Mouse (Mus musculus) MEL (cell line): Measurements from ENCODE around the gene E130208F15Rik. TPM values are rescaled to one million over a fixed set of nuclear protein-coding genes. Genes with fewer than 3 reads are reported as not detected.

Experiments
- DNase-seq: peaks from one replicate; pipeline ENCODE4 v3.0.0; 2011; ENCODE audit warnings: low read depth, low spot score
- H3K27ac ChIP-seq: 2 replicates; pipeline ENCODE4 v1.5.1; 2012; ENCODE audit warnings: low read depth, mild to moderate bottlenecking, control low read depth, low read length, moderate library complexity; ENCODE audit not compliant: control insufficient read depth
- H3K27me3 ChIP-seq, 2 experiments: fragments of 150-350 bp in 1 of 2; sonication (generic) in 1 of 2; 2 replicates each; pipeline ENCODE4 v1.6.1; 2012; ENCODE audit warnings: low read length in 2 of 2, mild to moderate bottlenecking in 2 of 2, improper control_type of control experiment in 1 of 2, moderate library complexity in 1 of 2; ENCODE audit not compliant: insufficient read depth in 2 of 2, control insufficient read depth in 1 of 2
- H3K36me3 ChIP-seq, 2 experiments: 2 replicates each; pipeline ENCODE4 v1.6.1; 2012 to 2014; ENCODE audit warnings: low read length in 2 of 2, improper control_type of control experiment in 1 of 2, inconsistent platforms in 1 of 2, mild to moderate bottlenecking in 1 of 2; ENCODE audit not compliant: insufficient read depth in 2 of 2, control insufficient read depth in 1 of 2
- H3K4me1 ChIP-seq, 2 experiments: fragments of 150-350 bp in 1 of 2; sonication (generic) in 1 of 2; 2 replicates each; pipeline ENCODE4 v1.6.1; 2012; ENCODE audit warnings: low read length in 2 of 2, improper control_type of control experiment in 1 of 2, mild to moderate bottlenecking in 1 of 2; ENCODE audit not compliant: insufficient read depth in 2 of 2, control insufficient read depth in 1 of 2
- H3K4me3 ChIP-seq, 2 experiments: fragments of 150-350 bp in 1 of 2; sonication (generic) in 1 of 2; 2 replicates each; pipeline ENCODE4 v1.5.1; 2012; ENCODE audit warnings: low read depth in 2 of 2, low read length in 2 of 2, mild to moderate bottlenecking in 2 of 2, moderate library complexity in 2 of 2, control low read depth in 1 of 2, improper control_type of control experiment in 1 of 2; ENCODE audit not compliant: control insufficient read depth in 1 of 2, insufficient read depth in 1 of 2
- H3K79me2 ChIP-seq: 2 replicates; pipeline ENCODE4 v1.6.1; 2012; ENCODE audit warnings: mild to moderate bottlenecking, low read length, moderate library complexity; ENCODE audit not compliant: control insufficient read depth, poor library complexity, insufficient read depth
- H3K9ac ChIP-seq: 2 replicates; pipeline ENCODE4 v1.6.1; 2012; ENCODE audit warnings: low read depth, mild to moderate bottlenecking, control low read depth, low read length, moderate library complexity; ENCODE audit not compliant: control insufficient read depth, poor library complexity, severe bottlenecking
- H3K9me3 ChIP-seq: fragments of 150-350 bp; sonication (generic); replicated peaks from 2 replicates; pipeline ENCODE4 v1.6.1; 2012; ENCODE audit warnings: mild to moderate bottlenecking, low read length, improper control_type of control experiment, moderate library complexity; ENCODE audit not compliant: insufficient read depth
- BHLHE40 ChIP-seq: IDR thresholded peaks from 2 replicates; pipeline ENCODE4 v1.6.1; 2012; ENCODE audit warnings: low read depth, mild to moderate bottlenecking, inconsistent platforms, low read length, improper control_type of control experiment, borderline replicate concordance
- CHD1 ChIP-seq: IDR thresholded peaks from 2 replicates; pipeline ENCODE4 v1.6.1; 2012; ENCODE audit warnings: low read depth, mild to moderate bottlenecking, inconsistent platforms, low read length, improper control_type of control experiment
- CTCF ChIP-seq, 3 experiments: IDR thresholded peaks in 2 of 3; conservative IDR thresholded peaks in 1 of 3; 2 replicates each; pipeline ENCODE4 v1.5.1; 2011 to 2012; ENCODE audit warnings: low read length in 3 of 3, low read depth in 2 of 3, mild to moderate bottlenecking in 2 of 3, improper control_type of control experiment in 1 of 3, inconsistent platforms in 1 of 3, mixed read lengths in 1 of 3, moderate library complexity in 1 of 3; ENCODE audit not compliant: control insufficient read depth in 1 of 3, insufficient read depth in 1 of 3, poor library complexity in 1 of 3, severe bottlenecking in 1 of 3
- ELF1 ChIP-seq: IDR thresholded peaks from 2 replicates; pipeline ENCODE4 v1.6.1; 2014; ENCODE audit warnings: low read depth, mild to moderate bottlenecking, inconsistent platforms, low read length, improper control_type of control experiment, moderate library complexity
- EP300 ChIP-seq, 2 experiments: IDR thresholded peaks; 2 replicates each; pipeline ENCODE4 v1.6.1; 2011; ENCODE audit warnings: improper control_type of control experiment in 2 of 2, low read length in 2 of 2, low read depth in 1 of 2, mild to moderate bottlenecking in 1 of 2
- ETS1 ChIP-seq: IDR thresholded peaks from 2 replicates; pipeline ENCODE4 v1.6.1; 2012; ENCODE audit warnings: low read depth, mild to moderate bottlenecking, inconsistent platforms, low read length, improper control_type of control experiment, moderate library complexity
- GABPA ChIP-seq: IDR thresholded peaks from 2 replicates; pipeline ENCODE4 v1.6.1; 2012; ENCODE audit warnings: low read depth, mild to moderate bottlenecking, inconsistent platforms, low read length, improper control_type of control experiment, moderate library complexity
- JUND ChIP-seq: IDR thresholded peaks from 2 replicates; pipeline ENCODE4 v1.6.1; 2011; ENCODE audit warnings: low read depth, mild to moderate bottlenecking, improper control_type of control experiment, low read length
- KAT2A ChIP-seq: conservative IDR thresholded peaks from 2 replicates; pipeline ENCODE4 v1.6.1; 2012; ENCODE audit warnings: low read depth, low read length, improper control_type of control experiment, inconsistent platforms
- MAX ChIP-seq: IDR thresholded peaks from 2 replicates; pipeline ENCODE4 v1.6.1; 2011; ENCODE audit warnings: low read length, improper control_type of control experiment
- MAZ ChIP-seq: IDR thresholded peaks from 2 replicates; pipeline ENCODE4 v1.6.1; 2012; ENCODE audit warnings: low read depth, mild to moderate bottlenecking, inconsistent platforms, low read length, improper control_type of control experiment
- MEF2A ChIP-seq: IDR thresholded peaks from 2 replicates; pipeline ENCODE4 v1.6.1; 2014; ENCODE audit warnings: low read depth, mild to moderate bottlenecking, inconsistent platforms, low read length, improper control_type of control experiment; ENCODE audit not compliant: poor library complexity, insufficient replicate concordance, severe bottlenecking; ENCODE audit errors: extremely low read depth
- MXI1 ChIP-seq: IDR thresholded peaks from 2 replicates; pipeline ENCODE4 v1.6.1; 2011; ENCODE audit warnings: mild to moderate bottlenecking, low read depth, low read length, improper control_type of control experiment
- MYB ChIP-seq: IDR thresholded peaks from 2 replicates; pipeline ENCODE4 v1.6.1; 2011; ENCODE audit warnings: mild to moderate bottlenecking, low read depth, low read length, improper control_type of control experiment
- MYC ChIP-seq: IDR thresholded peaks from 2 replicates; pipeline ENCODE4 v1.6.1; 2011; ENCODE audit warnings: low read depth, mild to moderate bottlenecking, low read length, improper control_type of control experiment, moderate library complexity
- NELFE ChIP-seq: IDR thresholded peaks from 2 replicates; pipeline ENCODE4 v1.6.1; 2011; ENCODE audit warnings: low read depth, low read length, improper control_type of control experiment
- NRF1 ChIP-seq: IDR thresholded peaks from 2 replicates; pipeline ENCODE4 v1.6.1; 2014; ENCODE audit warnings: low read depth, mild to moderate bottlenecking, inconsistent platforms, low read length, improper control_type of control experiment, moderate library complexity; ENCODE audit not compliant: poor library complexity, insufficient read depth, severe bottlenecking
- POLR2AphosphoS5 ChIP-seq: IDR thresholded peaks from 2 replicates; pipeline ENCODE4 v1.6.1; 2012; ENCODE audit warnings: low read depth, borderline replicate concordance, mild to moderate bottlenecking, inconsistent platforms, low read length, moderate library complexity, mixed read lengths
- RAD21 ChIP-seq: IDR thresholded peaks from 2 replicates; pipeline ENCODE4 v1.6.1; 2011; ENCODE audit warnings: mild to moderate bottlenecking, low read depth, low read length, improper control_type of control experiment
- RCOR1 ChIP-seq: IDR thresholded peaks from 2 replicates; pipeline ENCODE4 v1.6.1; 2012; ENCODE audit warnings: low read depth, mild to moderate bottlenecking, inconsistent platforms, low read length, improper control_type of control experiment
- SIN3A ChIP-seq: IDR thresholded peaks from 2 replicates; pipeline ENCODE4 v1.6.1; 2012; ENCODE audit warnings: low read length, improper control_type of control experiment, inconsistent platforms
- SMC3 ChIP-seq: IDR thresholded peaks from 2 replicates; pipeline ENCODE4 v1.6.1; 2011; ENCODE audit warnings: low read depth, low read length, improper control_type of control experiment
- TAL1 ChIP-seq: IDR thresholded peaks from 2 replicates; pipeline ENCODE4 v1.6.1; 2012; ENCODE audit warnings: mild to moderate bottlenecking, inconsistent platforms, low read length, moderate library complexity, mixed read lengths
- TBP ChIP-seq: IDR thresholded peaks from 2 replicates; pipeline ENCODE4 v1.8.0; 2011; ENCODE audit warnings: low read depth, low read length, improper control_type of control experiment
- TCF12 ChIP-seq: IDR thresholded peaks from 2 replicates; pipeline ENCODE4 v1.6.1; 2014; ENCODE audit warnings: low read depth, mild to moderate bottlenecking, inconsistent platforms, low read length, improper control_type of control experiment, moderate library complexity
- UBTF ChIP-seq: IDR thresholded peaks from 2 replicates; pipeline ENCODE4 v1.6.1; 2012; ENCODE audit warnings: low read depth, mild to moderate bottlenecking, inconsistent platforms, low read length, improper control_type of control experiment, moderate library complexity, borderline replicate concordance; ENCODE audit not compliant: insufficient read depth
- USF2 ChIP-seq, 2 experiments: IDR thresholded peaks; 2 replicates each; pipeline ENCODE4 v1.6.1; 2011 to 2012; ENCODE audit warnings: improper control_type of control experiment in 2 of 2, low read length in 2 of 2, borderline replicate concordance in 1 of 2, inconsistent platforms in 1 of 2, low read depth in 1 of 2, mild to moderate bottlenecking in 1 of 2; ENCODE audit not compliant: insufficient read depth in 1 of 2
- ZC3H11A ChIP-seq: IDR thresholded peaks from 2 replicates; pipeline ENCODE4 v1.6.1; 2012; ENCODE audit warnings: low read depth, mild to moderate bottlenecking, inconsistent platforms, low read length, improper control_type of control experiment
- ZNF384 ChIP-seq: IDR thresholded peaks from 2 replicates; pipeline ENCODE4 v1.6.1; 2012; ENCODE audit warnings: low read depth, mild to moderate bottlenecking, inconsistent platforms, low read length, improper control_type of control experiment
- polyA plus RNA-seq, 2 experiments: library from polyadenylated mRNA; stranded (reverse) in 1 of 2; unstranded in 1 of 2; fragments of >175 nt in 1 of 2; fragments of >200 nt in 1 of 2; gene quantifications; 2 replicates each; pipeline versions ENCODE4 v1.2.1 to v1.2.4; 2012; ENCODE audit warnings: low replicate concordance in 2 of 2, low read depth in 1 of 2; ENCODE audit not compliant: insufficient read length in 2 of 2, insufficient read depth in 1 of 2, missing spikeins in 1 of 2
- total RNA-seq: library from RNA; depleted of rRNA; stranded (reverse); fragments of 300-350 nt; gene quantifications from 2 replicates; pipeline ENCODE4 v1.2.3, GENCODE M21; 2012

The E130208F15Rik gene
- total and polyA plus RNA-seq, 3 experiments, result 0.96 to 3.2 TPM; not detected in 1

DNA sequence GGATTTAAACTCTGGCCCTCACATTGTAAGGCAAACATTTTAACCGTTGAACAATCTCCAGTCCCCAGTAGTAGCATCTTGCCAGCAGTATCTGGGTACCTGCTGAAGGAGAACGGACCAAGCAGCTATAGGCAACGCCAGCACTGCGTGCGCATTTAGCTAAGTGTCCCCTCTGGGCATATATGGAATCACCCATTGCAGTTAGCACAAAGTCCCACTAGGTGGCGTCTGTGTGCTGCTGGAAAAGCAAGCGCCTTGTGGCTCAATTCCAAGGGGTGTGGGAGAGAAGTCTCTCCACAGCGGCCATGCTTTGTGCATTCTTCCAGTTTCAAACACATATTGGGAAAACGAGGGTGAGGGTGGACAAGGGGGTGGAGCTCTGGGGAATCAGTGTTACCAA lies 14.8 kb downstream of the E130208F15Rik start:
- TF ChIP-seq GABPA, result no peak
- TF ChIP-seq NRF1, result peak; percentile 38; the same call in 1 of the 2 replicates
- TF ChIP-seq MAZ, result 0 out of 2 replicates have a peak, but pooled peaks have one; percentile 54
- no peak for TF ChIP-seq MAX
- TF ChIP-seq MYC, result 0 out of 2 replicates have a peak, but pooled peaks have one; percentile 26
- no peak for TF ChIP-seq TAL1
- no peak for TF ChIP-seq TBP
- TF ChIP-seq SIN3A, result peak; percentile 36; the same call in 1 of the 2 replicates
- no peak for TF ChIP-seq MEF2A
- peak; percentile 79 for TF ChIP-seq RAD21
- peak; percentile 84 for TF ChIP-seq SMC3
- TF ChIP-seq ZC3H11A, result peak; percentile 55
- no peak for TF ChIP-seq CHD1
- 0 out of 2 replicates have a peak, but pooled peaks have one; percentile 36 for TF ChIP-seq BHLHE40
- TF ChIP-seq MYB, result no peak
- peak; percentile 87 to 94 (median 91) for TF ChIP-seq CTCF (IDR thresholded peaks at IDR 0.05 in 2 of 3, conservative IDR thresholded peaks at IDR 0.05 in 1 of 3; ENCODE audit: control insufficient read depth in 1 of 3, insufficient read depth in 1 of 3, low read depth in 2 of 3, low read length in 3 of 3, poor library complexity in 1 of 3, severe bottlenecking in 1 of 3)
- no peak for TF ChIP-seq NELFE
- Histone ChIP-seq H3K36me3 (peaks cover 0 to 11% of the 10 kb centered on the region in 2 experiments; a peak in 2 of 4 replicates), H3K79me2 (no peaks in the 10 kb centered on the region), H3K4me1 (peaks cover 4 to 19% of the 10 kb centered on the region in 2 experiments; a peak in 3 of 4 replicates), H3K9me3 (no peaks in the 10 kb centered on the region), H3K27ac (no peak overlapping the region), H3K9ac (no peak overlapping the region), H3K27me3 (no peaks in the 10 kb centered on the region), H3K4me3 (no peak overlapping the region)
- DNase-seq, result peak; percentile 91

DNA sequence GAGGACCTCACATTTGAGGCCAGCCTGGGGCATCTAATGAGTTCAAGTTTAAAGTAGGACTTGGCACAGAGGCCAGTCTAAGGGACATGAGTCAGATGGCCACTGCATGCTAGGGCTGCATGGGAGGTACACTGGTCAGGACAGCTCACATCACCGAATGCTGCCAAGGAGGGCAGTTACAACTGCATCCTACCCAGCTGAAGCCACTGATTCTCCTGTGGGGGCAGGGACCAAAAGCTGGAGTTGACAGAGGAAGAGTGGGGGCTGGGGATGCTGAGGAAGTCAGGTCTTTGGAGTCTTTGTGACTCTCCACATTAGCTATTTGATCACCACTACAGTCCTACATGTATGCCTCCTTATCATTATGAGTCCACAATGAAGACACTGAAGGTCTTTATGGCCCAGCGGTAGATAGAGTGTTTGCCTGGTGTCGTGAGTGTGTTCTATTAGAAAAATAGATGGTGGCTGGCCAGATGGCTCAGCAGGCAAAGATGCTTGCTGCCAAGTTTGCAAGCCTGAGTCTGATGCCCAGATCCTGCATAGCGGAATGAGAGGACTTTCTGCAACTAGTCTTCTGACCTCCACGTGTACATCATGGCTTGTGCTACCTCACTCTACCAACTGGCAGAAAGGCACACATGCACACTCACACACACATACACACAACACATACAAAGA lies 18.0 kb downstream of the E130208F15Rik start:
- Histone ChIP-seq H3K36me3 (no peaks in the 10 kb centered on the region), H3K79me2 (no peaks in the 10 kb centered on the region), H3K27me3 (no peaks in the 10 kb centered on the region; a peak in 1 of 4 replicates), H3K4me1 (no peaks in the 10 kb centered on the region), H3K27ac (no peak overlapping the region), H3K9ac (no peak overlapping the region), H3K4me3 (no peak overlapping the region), H3K9me3 (no peaks in the 10 kb centered on the region)
- no peak for DNase-seq
- TF ChIP-seq NELFE, result no peak
- no peak for TF ChIP-seq EP300 (IDR thresholded peaks at IDR 0.05; ENCODE audit: low read depth in 1 of 2, low read length in 2 of 2)
- TF ChIP-seq MAZ, result no peak
- no peak for TF ChIP-seq ZC3H11A
- no peak for TF ChIP-seq POLR2AphosphoS5
- no peak for TF ChIP-seq MAX
- TF ChIP-seq JUND, result no peak
- TF ChIP-seq ELF1, result no peak
- TF ChIP-seq NRF1, result no peak
- no peak for TF ChIP-seq UBTF
- no peak for TF ChIP-seq MXI1
- TF ChIP-seq RCOR1, result no peak
- TF ChIP-seq ZNF384, result no peak
- TF ChIP-seq CHD1, result no peak
- TF ChIP-seq TCF12, result no peak
- TF ChIP-seq USF2 (IDR thresholded peaks at IDR 0.05; ENCODE audit: borderline replicate concordance in 1 of 2, insufficient read depth in 1 of 2, low read depth in 1 of 2, low read length in 2 of 2), result no peak
- TF ChIP-seq ETS1, result no peak
- TF ChIP-seq SIN3A, result no peak
- TF ChIP-seq KAT2A, result no peak
